Mouse (Mus musculus): Measurements from ENCODE around the gene Cacna1a.
"Not testable (repeated sequence)": the region's sequence is repeated elsewhere in the genome, so short reads cannot be mapped to it uniquely, and the experiment has no call there.

Cacna1a gene

DNA sequence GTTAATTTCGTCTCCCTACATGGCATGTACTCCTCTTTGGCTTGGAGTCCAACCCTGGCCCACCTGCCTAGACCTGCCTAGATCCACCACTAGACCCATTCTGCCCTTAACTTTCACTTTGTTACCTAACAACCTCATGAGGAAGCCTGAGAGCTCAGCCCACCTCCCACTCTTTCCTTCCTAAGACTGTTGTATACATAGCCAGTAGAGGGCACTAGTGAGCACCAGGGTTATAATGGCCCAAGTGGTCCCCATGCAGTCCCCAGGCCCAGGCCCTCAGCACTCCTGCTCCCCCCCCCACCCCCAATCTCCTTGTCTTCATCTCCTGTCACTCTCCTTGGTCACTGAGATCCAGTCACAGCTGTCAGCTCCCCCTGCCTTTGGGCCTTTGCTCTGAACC lies 86.2 kb downstream of the Cacna1a start:
- no peak for DNase-seq

DNA sequence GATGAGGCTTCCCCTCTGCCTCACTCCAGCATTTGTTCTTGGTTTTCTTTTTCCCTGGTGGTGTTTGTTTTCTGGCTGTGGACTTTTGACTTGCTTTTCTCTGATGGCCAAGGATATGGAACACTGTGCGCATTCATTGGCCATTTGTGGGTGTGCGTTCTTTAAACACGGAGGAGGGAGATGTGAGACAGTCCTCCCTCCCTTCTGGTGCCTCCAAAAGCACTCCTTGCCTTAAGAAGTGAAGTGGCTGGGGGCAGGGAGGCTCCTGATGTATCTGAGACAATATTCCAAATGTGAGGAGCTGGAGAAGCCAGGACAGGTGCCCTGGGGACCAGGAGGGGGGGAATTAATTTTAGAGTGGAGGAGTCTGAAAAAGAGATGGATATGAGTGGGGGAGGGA lies 89.1 kb downstream of the Cacna1a start:
- DNase-seq = no peak

DNA sequence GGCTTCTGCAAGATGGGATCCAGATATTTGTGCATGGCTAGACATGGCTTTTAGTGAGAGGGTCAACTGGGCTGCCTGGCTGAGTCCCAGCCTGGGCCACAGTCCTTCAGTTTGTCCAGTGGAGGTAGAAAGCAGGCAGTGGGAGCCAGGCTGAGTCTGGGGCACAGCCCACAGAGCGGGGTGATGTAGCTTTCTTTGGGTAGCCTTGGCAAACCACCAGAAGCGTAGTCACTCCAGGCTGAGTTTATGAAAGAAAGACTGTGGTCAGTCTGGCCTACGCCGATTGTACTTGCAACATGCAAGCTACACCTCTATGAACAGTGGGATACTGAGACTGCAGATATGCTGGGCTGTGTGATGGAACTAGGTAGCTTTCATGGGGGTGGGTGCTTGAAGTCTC lies 94.8 kb downstream of the Cacna1a start:
- DNase-seq = peak; percentile 45 to 50

DNA sequence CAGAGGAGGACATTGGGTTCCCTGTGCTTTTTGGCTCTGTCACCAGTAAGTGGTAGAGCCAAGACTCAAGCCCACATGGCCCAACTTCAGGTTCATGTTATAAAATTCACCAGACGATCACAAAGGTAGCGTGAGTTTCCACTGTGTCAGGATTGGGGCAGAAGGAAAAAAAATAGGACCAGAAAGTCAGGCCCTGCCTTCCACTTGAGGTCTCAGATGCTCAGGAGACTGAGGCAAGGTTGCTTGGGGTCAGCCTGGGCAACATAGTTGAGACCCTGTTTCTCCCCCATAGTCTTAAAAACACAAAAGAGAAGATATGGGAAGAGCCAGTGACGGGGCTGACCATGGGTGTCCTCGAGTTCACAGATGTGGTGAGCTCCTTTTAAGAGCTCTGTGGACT lies 97.1 kb downstream of the Cacna1a start:
- peak; percentile 50 to 53 for DNase-seq

DNA sequence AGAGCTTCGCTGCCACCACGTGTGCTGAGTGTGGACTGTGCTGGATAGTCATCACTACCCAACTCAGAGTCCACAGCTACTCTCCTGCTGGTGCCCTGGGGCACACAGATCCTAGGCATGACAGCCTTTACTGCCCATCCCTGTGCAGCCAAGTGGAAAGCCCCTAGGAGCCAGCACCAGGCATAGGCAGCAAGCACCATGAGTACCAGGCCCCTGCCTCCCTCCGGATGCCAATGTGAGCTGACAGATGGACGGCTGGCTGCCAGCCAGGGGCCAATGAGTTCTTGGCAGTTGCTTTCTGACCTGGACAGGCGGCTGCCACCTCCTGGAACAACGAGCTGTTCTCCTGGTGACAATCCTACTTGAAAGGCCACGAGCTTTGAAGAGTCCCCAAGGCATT lies 97.6 kb downstream of the Cacna1a start:
- DNase-seq = peak; percentile 98 to 99

DNA sequence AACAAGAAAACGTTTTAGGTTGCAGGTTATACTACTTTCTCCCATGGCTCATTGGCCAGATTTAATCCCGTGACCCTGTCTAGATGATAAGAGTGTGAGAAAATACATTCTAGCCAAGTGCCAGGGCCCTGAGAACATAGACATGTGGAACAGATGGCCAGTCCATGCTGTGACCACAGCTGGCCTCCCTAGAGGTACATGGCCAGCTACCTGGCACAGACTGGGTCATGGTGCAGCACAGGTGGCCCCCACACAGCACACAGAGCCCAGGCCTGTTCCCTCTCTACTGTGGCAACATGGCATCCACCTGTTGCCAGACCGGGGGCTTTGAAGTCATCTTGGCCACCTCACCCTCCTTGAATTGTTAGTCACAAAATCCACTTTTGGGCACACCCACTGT lies 101.0 kb downstream of the Cacna1a start:
- DNase-seq = peak; percentile 77 to 84

DNA sequence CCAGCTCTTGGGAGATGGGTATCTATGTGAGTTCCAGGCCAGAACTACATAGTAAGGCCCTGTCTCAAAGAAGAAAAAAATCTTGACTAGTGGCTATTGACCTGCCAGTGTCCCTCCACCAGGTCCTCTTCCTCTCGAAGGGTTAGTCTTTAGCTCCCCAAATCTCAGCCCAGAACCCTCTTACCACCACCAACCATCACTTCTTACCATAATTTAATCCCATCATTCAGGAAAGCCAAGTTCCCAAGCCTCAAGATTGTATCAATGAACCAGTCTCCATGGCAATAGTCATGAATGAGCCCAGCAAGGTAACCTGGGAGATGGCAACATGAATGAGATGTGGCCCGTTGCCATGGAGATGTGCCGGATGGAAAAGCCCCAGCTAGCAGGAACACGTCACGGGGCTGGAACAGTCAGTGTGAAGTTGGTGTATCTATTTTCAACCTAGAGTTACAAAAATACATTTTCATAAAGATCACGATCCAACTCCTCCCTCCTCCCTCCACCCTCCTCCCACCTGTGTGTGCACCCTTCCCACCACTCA lies 106.4 kb downstream of the Cacna1a start:
- peak; percentile 75 to 76 for DNase-seq

DNA sequence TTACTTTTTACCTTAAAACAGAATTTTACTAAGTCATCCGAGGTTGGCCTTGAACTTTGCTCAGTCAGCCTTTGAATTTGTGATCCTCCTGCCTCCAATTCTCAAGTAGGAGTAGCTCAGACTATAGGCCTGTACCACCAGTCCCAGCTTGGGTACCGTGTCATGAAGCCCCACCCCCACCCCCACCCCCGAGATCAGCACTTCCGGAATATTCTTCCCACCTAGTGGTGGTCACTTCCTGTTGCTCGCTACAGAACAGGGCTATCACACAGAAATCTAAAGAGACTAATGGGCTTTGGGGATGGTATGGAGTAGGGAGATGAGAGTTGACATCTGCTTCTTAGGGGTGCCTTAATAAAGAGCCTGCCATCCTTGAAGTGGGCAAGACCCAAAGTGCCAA lies 112.9 kb downstream of the Cacna1a start:
- no peak for DNase-seq

DNA sequence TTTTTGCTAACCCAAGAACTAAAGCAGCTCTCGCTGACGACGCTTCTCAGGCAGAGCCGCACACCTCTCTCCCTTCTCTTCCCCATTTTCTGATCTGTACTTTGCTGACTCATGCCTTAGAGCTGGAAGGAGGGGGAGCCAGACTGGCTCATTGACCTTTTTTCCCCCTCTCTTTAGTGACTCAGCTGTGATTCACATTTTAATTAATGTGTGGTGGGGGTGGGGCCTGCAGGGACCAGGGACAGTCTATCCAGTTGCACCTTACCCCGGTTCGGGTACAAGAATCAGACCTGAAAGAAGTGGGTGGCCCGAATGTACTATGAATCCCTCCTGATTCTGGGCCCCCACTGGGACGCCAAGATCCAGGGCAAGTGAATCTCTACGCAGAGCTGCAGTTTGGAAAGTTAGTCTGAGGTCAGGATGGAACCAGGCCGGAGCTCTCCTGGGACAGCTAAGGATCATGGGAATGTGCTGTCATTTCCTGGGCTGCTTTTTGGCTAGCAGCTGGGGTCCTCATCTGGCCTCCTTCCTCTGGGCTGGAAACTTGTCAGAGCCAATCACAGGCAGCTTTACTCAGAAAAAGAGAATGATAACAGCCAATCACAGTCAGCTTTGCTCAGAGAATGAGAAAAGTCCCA lies 113.5 kb downstream of the Cacna1a start:
- peak; percentile 47 to 54 for DNase-seq

DNA sequence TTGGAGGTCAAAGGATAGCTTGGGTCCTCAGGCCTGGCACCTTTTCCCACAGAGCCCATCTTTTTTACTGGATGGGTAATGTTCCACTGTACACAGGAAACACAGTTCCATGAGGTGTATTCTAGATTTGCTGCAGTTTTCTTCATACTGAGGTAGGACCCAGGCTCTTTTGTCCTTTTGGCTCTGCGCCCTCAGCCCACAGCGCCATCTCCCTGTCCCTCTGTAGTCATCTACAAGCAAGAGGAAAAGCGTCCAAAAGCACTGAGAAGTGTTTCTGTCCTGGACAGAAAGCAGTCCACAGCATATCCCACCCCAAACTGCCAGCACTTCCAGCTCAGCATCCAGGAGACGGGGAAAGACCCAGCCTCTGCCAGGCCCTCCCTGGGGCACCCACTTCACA lies 114.4 kb downstream of the Cacna1a start:
- DNase-seq = peak; percentile 71 to 74

DNA sequence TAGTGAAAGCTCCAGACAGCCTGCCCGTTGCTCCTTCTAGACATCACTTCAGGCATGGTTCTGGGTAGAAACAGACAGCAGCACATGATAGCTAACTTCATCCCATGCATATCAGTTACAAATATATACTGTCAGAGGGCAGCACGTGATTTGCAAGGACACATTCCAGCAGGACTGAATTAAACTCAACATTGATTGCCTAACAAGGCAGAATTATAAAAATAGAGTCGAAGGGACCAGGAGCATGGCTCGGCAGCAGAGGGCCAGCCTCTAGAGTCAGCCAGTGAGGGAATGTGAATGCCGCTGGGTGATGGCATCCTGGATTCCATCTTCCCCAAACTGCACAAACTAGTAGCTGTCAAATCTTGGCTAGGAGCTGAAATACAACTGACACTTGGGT lies 119.0 kb downstream of the Cacna1a start:
- DNase-seq = no peak

DNA sequence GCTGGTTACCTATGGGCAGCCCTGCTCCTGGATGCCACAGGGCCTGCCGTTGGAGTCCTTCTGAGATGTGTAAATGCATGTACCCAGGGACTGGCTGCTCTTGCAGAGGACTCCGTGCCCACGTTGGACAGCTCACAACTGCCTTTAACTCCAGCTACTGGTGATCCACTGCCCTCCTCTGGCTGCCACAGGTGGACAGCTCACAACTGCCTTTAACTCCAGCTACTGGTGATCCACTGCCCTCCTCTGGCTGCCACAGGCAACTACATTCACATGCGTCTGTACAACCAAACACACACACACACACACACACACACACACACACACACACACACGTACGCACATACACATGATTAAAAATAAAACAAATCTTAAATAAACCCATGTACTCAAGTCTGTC lies 121.5 kb downstream of the Cacna1a start:
- DNase-seq = not testable (repeated sequence)

DNA sequence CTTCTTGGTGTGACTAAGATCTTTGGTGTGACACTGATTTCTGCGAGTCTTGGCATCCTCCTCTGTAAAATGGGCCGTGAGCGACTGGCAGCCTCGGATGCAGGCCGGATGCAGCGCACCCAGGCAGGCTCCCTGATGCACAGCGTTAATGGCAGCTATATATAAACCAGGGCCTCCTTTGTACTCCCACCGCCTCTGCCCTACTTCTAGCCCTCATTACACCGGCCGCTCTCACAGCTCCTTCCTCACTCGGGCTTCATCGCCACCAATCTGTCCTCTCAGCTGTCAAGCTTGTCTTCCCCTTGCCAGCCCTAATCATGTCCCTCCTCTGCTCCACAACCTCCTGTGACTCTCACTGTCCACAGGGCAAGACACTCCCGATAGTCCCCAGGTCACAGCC lies 123.4 kb downstream of the Cacna1a start:
- peak; percentile 46 for DNase-seq

DNA sequence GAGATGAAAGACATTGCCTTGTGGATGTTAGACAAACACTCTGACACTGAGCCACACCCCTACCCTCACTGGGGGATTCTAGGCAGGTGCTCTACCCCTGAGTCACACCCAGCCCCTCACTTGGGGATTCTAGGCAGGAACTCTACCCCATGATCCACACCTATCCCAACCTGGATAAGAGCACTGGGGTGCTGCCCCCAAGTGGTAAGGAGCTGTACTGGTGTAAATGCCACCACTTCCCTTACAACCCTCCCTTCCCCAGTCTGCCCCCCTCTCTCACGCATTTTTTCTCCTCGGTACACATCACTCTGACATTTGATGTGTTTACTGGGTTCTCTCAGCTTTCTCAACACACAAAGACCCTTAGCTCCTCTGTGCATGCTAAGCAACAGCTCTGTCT lies 125.5 kb downstream of the Cacna1a start:
- peak; percentile 74 to 80 for DNase-seq

DNA sequence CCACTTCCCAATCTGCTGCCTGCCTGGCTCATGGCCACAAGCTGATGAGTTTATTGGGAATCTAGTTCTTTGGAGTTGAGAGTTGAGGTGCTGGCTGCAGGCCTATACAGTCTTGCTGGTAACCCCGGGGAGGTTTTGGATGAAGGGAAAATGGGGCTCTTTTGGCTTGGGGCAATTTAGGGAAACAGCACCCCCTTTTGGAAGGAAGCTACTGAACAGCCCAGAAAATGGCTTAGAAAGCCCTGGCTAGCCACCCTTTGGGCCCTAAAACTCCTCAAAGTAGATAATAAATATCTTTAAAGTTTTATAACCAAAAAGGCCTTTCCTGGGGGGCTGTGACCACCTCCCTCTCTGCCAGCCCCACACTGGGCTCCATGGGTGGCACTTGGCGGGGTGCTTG lies 129.9 kb downstream of the Cacna1a start:
- peak; percentile 45 to 49 for DNase-seq

DNA sequence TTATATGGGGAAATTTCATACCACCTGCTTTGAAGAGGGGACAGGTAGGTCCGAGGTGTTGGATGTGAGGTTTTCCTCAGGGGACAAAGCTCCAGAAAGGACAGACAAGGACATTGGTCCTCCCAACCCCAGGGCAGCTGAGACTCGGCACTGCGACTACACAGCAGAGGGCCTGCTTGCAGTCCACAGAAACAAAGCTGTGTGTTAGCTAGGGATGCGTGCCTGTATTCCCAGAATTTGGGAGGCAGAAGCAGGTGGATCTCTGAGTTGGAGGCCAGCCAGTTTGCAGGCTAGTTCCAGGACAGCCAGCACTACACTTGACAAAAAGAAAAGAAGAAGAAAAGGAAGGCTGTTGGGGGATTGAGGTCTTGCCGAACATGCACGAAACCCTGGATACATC lies 130.5 kb downstream of the Cacna1a start:
- DNase-seq = peak in 1 of 2 experiments; percentile 22

DNA sequence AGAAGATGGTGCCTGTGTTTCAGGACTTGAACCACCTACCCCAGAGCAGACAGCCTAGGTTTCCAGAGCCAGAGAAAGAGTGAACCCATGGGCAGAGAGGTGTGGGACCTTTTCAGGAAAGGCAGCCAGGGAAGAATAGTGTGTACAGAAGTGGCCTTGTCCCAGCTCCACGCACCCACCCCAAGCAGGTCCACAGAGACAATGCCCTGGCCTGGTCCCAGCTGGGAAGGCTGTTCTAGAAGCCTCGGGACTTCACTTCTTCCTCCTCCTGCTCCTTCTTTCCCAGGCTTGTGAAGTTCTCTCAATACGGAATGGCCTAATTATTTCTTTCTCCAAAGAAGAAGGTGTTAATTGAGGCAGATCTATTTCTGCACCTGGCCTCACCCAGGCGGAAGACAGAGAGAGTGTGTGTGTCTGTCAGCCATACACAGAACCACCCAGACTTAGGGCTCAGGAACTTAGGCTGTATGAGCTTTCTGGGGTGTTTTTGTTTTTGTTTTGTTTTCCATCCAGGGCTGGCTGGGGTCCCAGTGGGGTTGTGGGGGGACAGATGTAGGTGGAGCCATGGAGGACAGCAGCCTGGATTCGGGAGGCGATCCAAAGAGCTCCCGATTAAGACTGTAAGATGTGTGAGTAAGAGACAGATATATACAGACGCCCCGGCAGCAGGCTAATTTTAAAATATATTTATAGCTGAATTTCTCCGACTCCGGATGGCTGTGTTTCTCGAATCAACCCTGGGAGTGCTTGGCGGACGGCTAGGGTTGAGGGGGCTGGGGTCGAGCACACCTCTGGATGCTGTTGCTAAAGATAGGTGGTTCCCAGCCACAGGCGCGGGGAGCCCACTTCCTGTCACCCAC lies 131.8 kb downstream of the Cacna1a start:
- peak; percentile 43 to 49 for DNase-seq

DNA sequence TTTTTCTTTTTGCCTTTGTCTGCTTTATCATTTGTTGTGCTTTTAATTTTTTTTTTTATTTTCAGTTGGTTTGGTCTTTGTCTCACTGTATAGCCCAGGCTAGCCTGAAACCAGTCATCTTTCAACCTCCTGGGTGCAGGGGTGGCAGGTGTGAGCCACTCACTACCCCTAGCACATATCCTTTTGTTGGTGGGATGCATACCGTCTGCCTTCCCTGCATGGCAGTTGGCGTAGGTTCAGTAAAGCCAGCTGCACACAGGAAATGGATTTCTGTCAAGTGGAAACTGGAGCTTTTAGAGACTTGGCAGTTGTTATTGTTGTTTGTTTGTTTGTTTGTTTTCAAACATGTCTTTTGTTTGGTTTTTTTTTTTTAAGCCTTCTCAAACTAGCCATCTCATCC lies 132.8 kb downstream of the Cacna1a start:
- peak; percentile 69 to 70 for DNase-seq

DNA sequence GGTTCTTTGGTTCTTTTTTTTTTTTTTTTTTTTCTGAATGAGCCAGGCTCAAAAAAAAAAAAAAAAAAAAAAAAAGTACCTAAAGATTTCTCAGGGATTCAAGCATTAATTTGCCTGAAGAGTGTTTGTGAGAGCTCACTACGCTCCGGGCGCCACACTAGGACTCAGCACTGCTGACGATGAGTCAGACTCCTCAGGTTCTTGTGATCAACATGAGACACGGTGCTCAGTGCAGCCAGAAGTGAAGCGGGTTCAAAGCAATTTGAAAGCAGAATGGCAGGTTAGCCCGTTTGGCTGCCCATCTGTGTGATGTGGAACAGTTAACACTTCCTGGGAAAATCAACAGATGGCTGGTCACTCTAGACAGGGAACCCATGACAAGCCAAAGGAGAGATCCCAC lies 139.8 kb downstream of the Cacna1a start:
- no peak for DNase-seq

DNA sequence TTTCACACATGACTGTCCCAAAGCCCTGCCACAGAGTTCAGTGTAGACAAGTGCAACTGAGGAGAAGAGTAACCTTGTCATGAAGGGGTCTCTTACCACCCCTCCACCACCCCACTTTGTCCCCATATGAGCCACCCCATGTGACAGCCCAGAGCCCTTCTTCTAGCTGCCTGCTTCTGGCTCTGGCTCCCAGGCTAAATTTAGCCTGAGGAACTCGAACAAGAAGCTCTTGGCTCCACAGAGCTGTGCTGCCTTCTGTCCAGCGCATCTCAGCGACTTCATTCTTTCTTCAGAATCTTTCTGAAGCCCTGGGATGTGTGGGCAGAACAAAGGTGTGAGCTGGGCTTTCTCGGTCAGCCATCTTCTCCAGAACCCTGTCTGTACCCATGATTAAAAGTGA lies 141.3 kb downstream of the Cacna1a start:
- DNase-seq = peak in 1 of 2 experiments; percentile 42

DNA sequence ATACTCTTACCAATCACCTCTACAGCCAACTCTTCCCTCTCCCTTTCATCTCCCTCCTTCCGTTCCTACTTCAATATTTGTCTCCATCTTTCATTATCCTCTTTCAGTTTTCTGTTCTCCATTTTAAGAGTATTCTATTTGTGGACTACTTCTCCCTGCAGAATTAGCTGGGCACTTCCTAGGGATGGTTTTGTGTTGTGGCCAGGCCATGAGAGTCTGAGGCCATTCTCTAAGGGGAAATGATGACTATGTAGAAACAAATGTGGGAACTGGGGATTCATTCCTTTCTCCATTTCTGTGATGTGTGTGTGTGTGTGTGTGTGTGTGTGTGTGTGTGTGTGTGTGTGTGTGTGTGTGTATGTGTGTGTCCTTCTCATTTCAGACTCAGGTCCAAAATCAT lies 144.5 kb downstream of the Cacna1a start:
- no peak for DNase-seq

DNA sequence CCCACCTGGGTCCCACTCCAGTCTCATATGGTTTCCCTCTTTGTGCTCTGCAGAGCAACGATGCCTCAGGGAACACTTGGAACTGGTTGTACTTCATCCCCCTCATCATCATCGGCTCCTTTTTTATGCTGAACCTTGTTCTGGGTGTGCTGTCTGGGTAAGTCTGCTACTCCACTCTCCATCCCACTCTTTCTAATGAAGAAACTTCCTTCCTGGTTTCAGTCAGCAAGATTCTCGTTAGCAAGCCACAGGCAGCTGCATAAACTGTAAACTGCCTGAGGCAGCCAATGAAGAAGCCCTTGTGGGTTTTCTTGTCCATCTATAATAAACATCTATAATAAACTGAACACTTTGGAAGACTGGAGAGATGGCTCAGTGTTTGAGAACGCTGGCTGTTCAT lies 145.1 kb downstream of the Cacna1a start:
- no peak for DNase-seq

DNA sequence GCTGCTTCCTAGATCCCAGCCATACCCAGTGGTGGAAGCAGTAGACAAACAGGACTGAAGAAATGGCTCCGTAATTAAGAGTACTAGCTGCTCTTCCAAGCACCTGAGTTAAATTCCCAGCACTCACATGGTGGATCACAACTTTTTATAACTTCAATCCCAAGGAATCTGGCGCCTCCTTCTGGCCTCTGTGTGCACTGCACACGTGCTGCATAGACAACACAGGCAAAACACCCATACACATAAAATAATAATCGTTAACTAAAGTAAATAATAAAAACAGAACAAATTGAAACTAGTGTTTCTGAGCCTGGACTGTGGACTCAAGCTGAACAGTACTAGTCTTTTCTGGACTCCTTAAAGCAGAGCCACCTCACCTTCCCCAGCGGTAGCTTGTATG lies 148.7 kb downstream of the Cacna1a start:
- DNase-seq = no peak

DNA sequence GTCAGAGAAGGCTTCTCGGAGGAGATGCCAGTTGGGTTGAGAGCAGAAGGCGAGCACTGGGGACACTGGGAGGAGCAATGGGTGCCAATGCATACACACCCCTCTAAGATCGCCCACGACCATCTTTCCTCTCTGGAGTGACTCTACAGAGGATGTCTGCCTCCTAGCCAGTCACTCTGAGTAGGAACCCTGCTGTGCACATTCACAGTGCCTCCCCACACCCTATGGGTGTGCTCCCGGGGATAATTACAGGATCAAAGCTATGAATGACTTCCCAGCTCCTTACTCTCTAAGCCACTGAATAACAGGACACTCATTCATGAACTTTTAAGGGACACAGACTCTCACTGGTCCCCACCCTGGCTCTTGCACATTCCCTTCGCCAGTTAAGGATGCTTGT lies 151.1 kb downstream of the Cacna1a start:
- DNase-seq = no peak
